Mouse (Mus musculus) embryonic facial prominence, embryonic 12.5 days (tissue): ENCODE data around the gene Stoml2. TPM values are rescaled to one million over a fixed set of nuclear protein-coding genes. Genes with fewer than 3 reads are reported as not detected.
"Not testable (repeated sequence)": the region's sequence is repeated elsewhere in the genome, so short reads cannot be mapped to it uniquely, and the experiment has no call there.

Experiments
- ATAC-seq: fragments of 200-750 bp; cut with Nextera tagmentation; 2 replicates; pipeline ENCODE4 v1.8.0; 2017; ENCODE audit not compliant: insufficient number of reproducible peaks, insufficient read depth, low FRiP score, low TSS enrichment
- H3K27ac ChIP-seq: fragments of 300-500 bp; sonication (generic); 2 replicates; pipeline ENCODE4 v1.5.1; 2016; ENCODE audit warnings: mild to moderate bottlenecking
- H3K27me3 ChIP-seq: fragments of 300-500 bp; sonication (generic); 2 replicates; pipeline ENCODE4 v1.6.1; 2016; ENCODE audit warnings: mild to moderate bottlenecking, moderate library complexity
- H3K36me3 ChIP-seq: fragments of 300-500 bp; sonication (generic); 2 replicates; pipeline ENCODE4 v1.6.1; 2016; ENCODE audit warnings: mild to moderate bottlenecking
- H3K4me1 ChIP-seq: fragments of 300-500 bp; sonication (generic); 2 replicates; pipeline ENCODE4 v1.6.1; 2016
- H3K4me2 ChIP-seq: fragments of 300-500 bp; sonication (generic); replicated peaks from 2 replicates; pipeline ENCODE4 v1.6.1; 2016; ENCODE audit warnings: mild to moderate bottlenecking, moderate library complexity
- H3K4me3 ChIP-seq: fragments of 300-500 bp; sonication (generic); 2 replicates; pipeline ENCODE4 v1.5.1; 2016; ENCODE audit warnings: mild to moderate bottlenecking
- H3K9ac ChIP-seq: fragments of 300-500 bp; sonication (generic); 2 replicates; pipeline ENCODE4 v1.6.1; 2016; ENCODE audit warnings: mild to moderate bottlenecking, moderate library complexity
- H3K9me3 ChIP-seq: fragments of 300-500 bp; sonication (generic); 2 replicates; pipeline ENCODE4 v1.6.1; 2016; ENCODE audit warnings: mild to moderate bottlenecking, moderate library complexity
- WGBS: fragments of 180-500 bp; shearing (Covaris S2); methylation state at CpG from one replicate; pipeline ENCODE4 v1.1.7; 2016; 5-methylcytosine and 5-hydroxymethylcytosine counted together
- polyA plus RNA-seq: library from polyadenylated mRNA; unstranded; fragments of >200 nt; fragmentation: Nextera tagmentation; extraction: Ambion mirVana; gene quantifications from 2 replicates; pipeline ENCODE4 v1.2.1, GENCODE M21; 2016

The Stoml2 gene
- polyA plus RNA-seq, 1 experiment from 2014 or later, result 333 TPM

- peak; percentile 75 for ATAC-seq
- under 1% methylated on average over 51 of the region's 51 CpGs for WGBS
These were observed 31.9 kb downstream of the Stoml2 start for GRCm38 (mm10) chr4:42999451-43000140.

GRCm38 (mm10) chr4:42998022-42998421, 33.5 kb downstream of the Stoml2 start:
- Histone ChIP-seq H3K4me3 (peak overlapping the region; percentile 94; the same call in 1 of the 2 replicates), H3K9me3 (no peaks in the 10 kb centered on the region), H3K4me2 (peak overlapping the region; percentile 89), H3K27ac (no peak overlapping the region), H3K27me3 (no peaks in the 10 kb centered on the region), H3K4me1 (peaks cover 16% of the 10 kb centered on the region), H3K9ac (0 out of 2 replicates have a peak overlapping the region, but pooled peaks have one; percentile 98), H3K36me3 (peaks cover 34% of the 10 kb centered on the region)
- no peak for ATAC-seq
- 63% methylated on average over 2 of the region's 2 CpGs for WGBS

More at GRCm38 (mm10) chr4:42999451-43000140, 31.9 kb downstream of the Stoml2 start:
- H3K9me3 ChIP-seq, result no peaks in the 10 kb centered on the region
- H3K4me3 ChIP-seq, result peak overlapping the region; percentile 94
- peak overlapping the region; percentile 89 for H3K4me2 ChIP-seq
- H3K27ac ChIP-seq, result peak overlapping the region; percentile 100
- H3K4me1 ChIP-seq, result peaks cover 16% of the 10 kb centered on the region
- peak overlapping the region; percentile 98 for H3K9ac ChIP-seq
- no peaks in the 10 kb centered on the region for H3K27me3 ChIP-seq
- H3K36me3 ChIP-seq, result peaks cover 21% of the 10 kb centered on the region

DNA sequence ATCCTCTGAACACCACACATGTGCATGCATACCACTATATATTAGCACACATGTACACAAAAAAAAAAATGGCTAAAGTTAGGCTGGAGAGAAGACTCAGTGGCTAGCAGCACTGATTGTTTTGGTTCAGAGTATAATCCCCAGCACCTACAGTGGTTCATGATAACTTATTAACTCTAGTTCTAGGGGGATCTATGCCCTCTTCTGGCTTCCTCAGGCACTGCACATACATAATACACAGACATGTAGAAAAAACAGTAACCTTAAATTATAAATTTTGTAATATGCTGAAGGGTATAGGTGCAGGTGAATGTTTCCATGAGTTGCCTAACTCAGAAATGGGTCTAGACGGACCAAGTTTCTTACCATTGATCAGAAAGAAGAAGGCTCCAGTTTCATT, 43.2 kb downstream of the Stoml2 start:
- no peaks in the 10 kb centered on the region for H3K27me3 ChIP-seq
- WGBS, result 60% methylated on average over 1 of the region's 1 CpGs
- H3K4me2 ChIP-seq, result no peak overlapping the region
- H3K27ac ChIP-seq, result no peak overlapping the region
- H3K9me3 ChIP-seq, result no peaks in the 10 kb centered on the region
- no peaks in the 10 kb centered on the region for H3K4me1 ChIP-seq
- peaks cover 93% of the 10 kb centered on the region for H3K36me3 ChIP-seq
- ATAC-seq, result no peak
- no peak overlapping the region for H3K9ac ChIP-seq
- no peak overlapping the region for H3K4me3 ChIP-seq

DNA sequence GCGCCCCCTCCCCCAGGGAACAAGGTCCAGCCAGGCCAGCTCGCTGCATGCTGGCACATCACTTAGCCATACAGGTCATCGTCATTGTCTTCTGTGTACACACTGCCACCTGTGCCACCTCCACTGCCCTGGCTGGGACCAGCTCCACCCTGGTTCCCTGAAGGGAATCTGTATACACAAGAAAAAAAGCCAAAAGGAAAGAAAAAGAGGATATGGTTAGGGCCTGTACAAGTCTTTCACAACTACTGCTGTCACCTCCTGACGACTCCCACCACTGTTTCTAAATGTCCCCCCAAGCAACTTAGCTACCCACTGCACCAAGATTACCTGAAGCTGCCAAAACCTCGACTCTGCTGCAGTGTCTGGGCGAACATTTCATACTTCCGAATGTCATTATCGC, 51.0 kb downstream of the Stoml2 start:
- H3K36me3 ChIP-seq, result peaks cover 75% of the 10 kb centered on the region
- WGBS, result 91% methylated on average over 8 of the region's 8 CpGs

DNA sequence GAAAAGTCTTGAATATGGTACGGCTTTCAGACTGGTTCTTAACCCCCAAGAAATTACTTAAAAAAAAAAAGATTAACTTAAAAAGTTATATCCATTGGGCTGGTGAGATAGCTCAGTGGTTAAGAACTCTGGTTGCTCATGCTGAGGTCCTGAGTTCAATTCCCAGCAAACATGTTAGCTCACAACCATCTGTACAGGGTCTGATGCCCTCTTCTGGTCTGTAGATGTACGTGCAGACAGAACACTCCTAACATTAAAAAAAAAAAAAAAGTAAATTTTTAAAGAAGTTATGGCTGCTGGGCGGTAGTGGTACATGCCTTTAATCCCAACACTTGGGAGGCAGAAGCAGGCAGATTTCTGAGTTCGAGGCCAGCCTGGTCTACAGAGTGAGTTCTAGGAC, 53.4 kb downstream of the Stoml2 start:
- Histone ChIP-seq H3K9ac (no peak overlapping the region), H3K4me1 (no peaks in the 10 kb centered on the region), H3K36me3 (peaks cover 53% of the 10 kb centered on the region), H3K4me2 (no peak overlapping the region), H3K27ac (no peak overlapping the region), H3K4me3 (no peak overlapping the region), H3K27me3 (no peaks in the 10 kb centered on the region), H3K9me3 (no peaks in the 10 kb centered on the region)
- no peak for ATAC-seq
- WGBS, result 91% methylated on average over 4 of the region's 4 CpGs

More for the DNA sequence above, 51.0 kb downstream of the Stoml2 start:
- H3K27ac ChIP-seq, H3K27me3 ChIP-seq, H3K9ac ChIP-seq, H3K4me3 ChIP-seq, H3K4me1 ChIP-seq, H3K9me3 ChIP-seq, H3K4me2 ChIP-seq: not testable (repeated sequence)
- 0 out of 2 replicates have a peak, but pooled peaks have one; percentile 41 for ATAC-seq

Other genes with a start within 250 kb of the Stoml2 start
- gene Fam205a1, start 177.8 kb downstream of the Stoml2 start, polyA plus RNA-seq, result 0.06 and 0.08 TPM in 2 replicates
- gene Gm12394, start 174.9 kb downstream of the Stoml2 start, polyA plus RNA-seq, result 0.48 and 0.49 TPM in 2 replicates
- gene Fam205c, start 157.5 kb downstream of the Stoml2 start, polyA plus RNA-seq, result 0.74 and 1.6 TPM in 2 replicates
- gene Phf24, start 115.0 kb downstream of the Stoml2 start, polyA plus RNA-seq, result 2.4 and 2.5 TPM in 2 replicates
- gene Dnajb5, start 81.9 kb downstream of the Stoml2 start, polyA plus RNA-seq, result 8.0 and 10.4 TPM in 2 replicates
- gene 1700022I11Rik, start 62.1 kb downstream of the Stoml2 start, polyA plus RNA-seq, result 0.56 and 0.70 TPM in 2 replicates
- 640 and 642 TPM in 2 replicates for gene Vcp, start 31.2 kb downstream of the Stoml2 start, polyA plus RNA-seq
- 20.4 and 20.8 TPM in 2 replicates for gene Fancg, start 21.2 kb downstream of the Stoml2 start, polyA plus RNA-seq
- gene Pigo, start 5.9 kb downstream of the Stoml2 start, polyA plus RNA-seq, result 26.5 and 28.1 TPM in 2 replicates
- gene Fam214b, start 14.5 kb upstream of the Stoml2 start, polyA plus RNA-seq, result 20.4 and 22.9 TPM in 2 replicates
- gene Unc13b, start 27.2 kb upstream of the Stoml2 start, polyA plus RNA-seq, result 7.8 and 9.1 TPM in 2 replicates
- gene Atp8b5, start 235.4 kb upstream of the Stoml2 start, polyA plus RNA-seq, result 0.32 and 0.56 TPM in 2 replicates